Mouse (Mus musculus) neural tube, embryonic 11.5 days (tissue): ENCODE results near the gene Pappa. TPM values are rescaled to one million over a fixed set of nuclear protein-coding genes. Genes with fewer than 3 reads are reported as not detected.

Experiments used
- ATAC-seq: fragments of 200-750 bp; cut with Nextera tagmentation; 2 replicates; pipeline ENCODE4 v1.8.0; 2017; ENCODE audit warnings: moderate number of reproducible peaks, mild to moderate bottlenecking, moderate TSS enrichment, moderate library complexity; ENCODE audit not compliant: insufficient read depth, low FRiP score, low TSS enrichment
- DNase-seq: peaks from one replicate; pipeline ENCODE4 v3.0.0-alpha.2; 2015; ENCODE audit warnings: low spot score
- H3K27ac ChIP-seq: fragments of 300-500 bp; sonication (generic); 2 replicates; pipeline ENCODE4 v1.5.1; 2014; ENCODE audit warnings: low read depth, mild to moderate bottlenecking, low read length
- H3K27me3 ChIP-seq: fragments of 300-500 bp; sonication (generic); 2 replicates; pipeline ENCODE4 v1.6.1; 2014; ENCODE audit warnings: mild to moderate bottlenecking, low read length, mixed read lengths; ENCODE audit not compliant: control insufficient read depth, insufficient read depth
- H3K36me3 ChIP-seq: fragments of 300-500 bp; sonication (generic); 2 replicates; pipeline ENCODE4 v1.6.1; 2014; ENCODE audit warnings: mild to moderate bottlenecking, low read length, moderate library complexity, mixed read lengths; ENCODE audit not compliant: control insufficient read depth, insufficient read depth
- H3K4me1 ChIP-seq: fragments of 300-500 bp; sonication (generic); 2 replicates; pipeline ENCODE4 v1.6.1; 2014; ENCODE audit warnings: low read length, mixed read lengths; ENCODE audit not compliant: control insufficient read depth, insufficient read depth
- H3K4me2 ChIP-seq: fragments of 300-500 bp; sonication (generic); 2 replicates; pipeline ENCODE4 v1.6.1; 2014; ENCODE audit warnings: low read depth, mild to moderate bottlenecking, moderate library complexity
- H3K4me3 ChIP-seq: fragments of 300-500 bp; sonication (generic); 2 replicates; pipeline ENCODE4 v1.5.1; 2014; ENCODE audit warnings: low read depth, low read length
- H3K9ac ChIP-seq: fragments of 300-500 bp; sonication (generic); 2 replicates; pipeline ENCODE4 v1.6.1; 2014; ENCODE audit warnings: mild to moderate bottlenecking, low read length
- H3K9me3 ChIP-seq: fragments of 300-500 bp; sonication (generic); 2 replicates; pipeline ENCODE4 v1.6.1; 2016; ENCODE audit warnings: low read length; ENCODE audit not compliant: control insufficient read depth
- WGBS: fragments of 180-500 bp; shearing (Covaris S2); extraction: QIAGEN DNeasy Blood & Tissue Kit; methylation state at CpG from one replicate; pipeline ENCODE4 v1.1.7; 2014; 5-methylcytosine and 5-hydroxymethylcytosine counted together
- polyA plus RNA-seq: library from polyadenylated mRNA; unstranded; fragments of >200 nt; fragmentation: Nextera tagmentation; extraction: Ambion mirVana; gene quantifications from 2 replicates; pipeline ENCODE4 v1.2.1, GENCODE M21; 2014

Pappa gene
- polyA plus RNA-seq, 1 experiment from 2014 or later = 0.78 TPM

DNA sequence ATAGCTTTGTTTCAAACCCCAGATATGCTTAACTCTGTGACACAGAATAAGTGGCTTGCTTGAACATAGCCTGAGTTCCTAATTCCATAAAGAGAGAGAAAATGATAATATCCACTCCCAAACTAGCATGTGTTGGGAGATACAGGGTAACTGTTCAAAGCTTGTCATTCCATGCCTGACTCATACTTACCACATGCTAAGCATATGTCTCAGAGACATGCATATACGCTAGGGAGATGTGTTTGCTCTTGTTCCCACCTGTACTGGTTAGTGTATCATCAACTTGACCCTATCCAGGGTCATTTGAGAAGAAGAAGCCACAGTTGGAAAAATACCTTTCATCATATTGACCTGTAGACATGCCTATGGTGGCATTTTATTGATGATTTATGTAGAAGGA is 63.7 kb downstream of the Pappa start:
- no peaks in the 10 kb centered on the region for H3K9me3 ChIP-seq
- no peak overlapping the region for H3K4me2 ChIP-seq
- ATAC-seq (no peak), DNase-seq (no peak)
- 87% methylated on average over 1 of the region's 1 CpGs for WGBS
- no peaks in the 10 kb centered on the region for H3K27me3 ChIP-seq
- H3K4me1 ChIP-seq = no peaks in the 10 kb centered on the region
- no peak overlapping the region for H3K27ac ChIP-seq
- no peak overlapping the region for H3K9ac ChIP-seq
- H3K36me3 ChIP-seq = no peaks in the 10 kb centered on the region
- H3K4me3 ChIP-seq = no peak overlapping the region

DNA sequence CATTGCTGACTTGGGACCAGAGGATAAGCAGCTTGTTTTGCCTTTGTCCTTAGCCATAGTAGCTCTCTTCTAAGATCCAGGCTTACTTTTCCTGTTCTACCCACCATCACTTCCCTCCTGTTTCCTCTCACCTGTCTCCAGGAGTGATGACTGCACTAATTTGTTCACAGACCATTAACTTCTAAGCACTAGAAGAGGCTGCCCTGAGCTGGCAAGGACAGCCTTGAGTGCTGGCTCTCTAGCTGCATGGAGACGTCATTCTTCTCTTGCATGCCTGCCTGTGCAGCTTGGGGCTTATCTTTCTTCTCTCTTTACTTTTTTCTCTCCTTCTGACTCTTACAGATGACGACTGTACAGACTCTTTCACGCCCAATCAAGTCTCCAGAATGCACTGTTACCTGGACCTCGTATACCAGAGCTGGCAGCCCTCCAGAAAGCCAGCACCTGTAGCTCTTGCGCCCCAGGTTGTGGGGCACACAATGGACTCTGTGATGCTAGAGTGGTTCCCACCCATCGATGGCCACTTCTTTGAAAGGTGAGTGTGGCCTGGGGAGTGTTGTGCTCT is 65.0 kb downstream of the Pappa start:
- Histone ChIP-seq H3K9ac (no peak overlapping the region), H3K36me3 (no peaks in the 10 kb centered on the region), H3K27ac (no peak overlapping the region), H3K9me3 (no peaks in the 10 kb centered on the region), H3K27me3 (no peaks in the 10 kb centered on the region), H3K4me3 (no peak overlapping the region), H3K4me2 (no peak overlapping the region), H3K4me1 (no peaks in the 10 kb centered on the region)
- ATAC-seq = no peak
- DNase-seq = no peak
- WGBS = 84% methylated on average over 6 of the region's 6 CpGs

DNA sequence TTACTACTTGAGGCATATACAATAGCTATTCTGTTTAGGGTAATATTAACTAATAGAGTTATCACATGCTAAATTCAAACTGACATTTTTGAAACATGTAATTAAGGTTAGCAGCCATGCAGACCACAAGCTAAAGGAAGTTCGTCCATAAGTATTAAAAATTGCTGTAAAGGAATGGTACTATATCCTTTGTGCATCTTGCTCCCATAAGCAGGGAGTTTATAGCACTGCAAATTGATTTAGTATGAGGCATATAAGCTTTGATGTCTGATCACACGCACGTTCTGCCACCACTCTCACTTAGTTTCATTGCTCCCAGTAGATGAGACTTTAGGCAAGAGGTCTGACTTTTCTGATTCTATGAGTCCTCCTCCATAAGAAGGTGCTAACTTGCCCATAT is 68.8 kb downstream of the Pappa start:
- DNase-seq = no peak
- H3K4me3 ChIP-seq = no peak overlapping the region
- no peaks in the 10 kb centered on the region for H3K27me3 ChIP-seq
- ATAC-seq = no peak
- H3K36me3 ChIP-seq = no peaks in the 10 kb centered on the region
- H3K4me1 ChIP-seq = no peaks in the 10 kb centered on the region
- no peak overlapping the region for H3K4me2 ChIP-seq
- WGBS = 61% methylated on average over 3 of the region's 3 CpGs
- H3K9ac ChIP-seq = no peak overlapping the region
- H3K27ac ChIP-seq = no peak overlapping the region
- no peaks in the 10 kb centered on the region for H3K9me3 ChIP-seq

DNA sequence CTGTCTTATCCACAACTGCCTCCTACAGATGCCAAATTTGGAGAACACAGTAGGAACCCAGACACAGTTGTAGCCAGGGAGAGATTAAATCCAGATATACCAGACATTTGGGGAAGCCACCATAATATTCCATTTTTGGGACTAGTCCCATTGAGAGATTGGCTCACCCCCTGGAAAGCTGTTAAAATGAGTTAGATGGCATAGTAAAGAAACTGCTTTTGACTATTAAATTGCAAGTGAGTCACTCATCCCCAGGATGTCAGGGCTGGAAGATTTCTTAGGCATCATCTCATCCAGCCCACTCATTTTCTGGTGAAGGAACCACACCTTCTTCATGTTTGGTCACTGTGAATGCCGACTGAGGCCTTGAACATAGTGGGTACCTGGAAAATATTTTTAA is 72.0 kb downstream of the Pappa start:
- 89% methylated on average over 1 of the region's 1 CpGs for WGBS
- Histone ChIP-seq H3K27ac (no peak overlapping the region), H3K4me2 (no peak overlapping the region), H3K4me1 (no peaks in the 10 kb centered on the region), H3K9ac (no peak overlapping the region), H3K27me3 (no peaks in the 10 kb centered on the region), H3K4me3 (no peak overlapping the region), H3K9me3 (no peaks in the 10 kb centered on the region), H3K36me3 (no peaks in the 10 kb centered on the region)
- no peak for DNase-seq
- ATAC-seq = no peak

DNA sequence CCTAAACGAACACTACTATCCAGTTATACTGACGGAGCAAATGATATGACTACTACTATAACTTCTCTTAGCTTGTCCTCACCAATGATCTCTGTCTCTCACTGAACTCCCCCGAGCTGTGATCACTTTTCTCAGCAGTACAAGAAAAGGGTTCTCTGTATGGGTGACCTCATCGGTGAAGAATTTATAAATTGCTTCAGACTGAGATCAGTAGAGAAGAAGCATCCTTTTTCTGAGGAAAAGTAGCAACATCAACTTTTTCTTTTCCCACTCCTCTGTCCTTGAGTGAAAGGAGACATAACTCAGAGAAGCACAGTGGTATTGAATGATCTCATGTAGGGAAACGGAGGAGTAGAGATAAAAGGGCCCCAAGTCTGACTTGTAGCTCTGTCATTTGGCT is 79.7 kb downstream of the Pappa start:
- 87% methylated on average over 5 of the region's 5 CpGs for WGBS

DNA sequence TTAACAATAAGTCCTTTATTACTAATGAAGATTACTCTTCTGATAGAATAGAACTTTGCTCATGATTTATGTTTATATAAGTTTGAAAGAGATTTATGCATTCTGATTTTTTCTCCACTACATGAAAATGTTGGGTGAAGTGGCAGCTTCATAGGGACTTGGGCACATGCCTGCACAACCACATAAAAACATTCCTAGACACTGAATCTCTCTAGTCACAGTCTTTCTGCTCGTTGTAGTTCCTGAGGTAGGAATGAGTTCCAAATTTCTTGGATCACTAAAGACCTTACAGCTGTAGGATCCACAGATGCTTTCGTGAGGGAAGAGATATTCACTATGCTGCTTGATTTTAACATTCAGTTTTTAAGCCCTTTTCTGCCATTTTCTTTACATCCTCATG is 81.5 kb downstream of the Pappa start:
- no peak for ATAC-seq
- Histone ChIP-seq H3K4me3 (no peak overlapping the region), H3K9ac (no peak overlapping the region), H3K4me1 (no peaks in the 10 kb centered on the region), H3K27me3 (no peaks in the 10 kb centered on the region), H3K36me3 (no peaks in the 10 kb centered on the region), H3K4me2 (no peak overlapping the region), H3K9me3 (no peaks in the 10 kb centered on the region), H3K27ac (no peak overlapping the region)
- 84% methylated on average over 2 of the region's 2 CpGs for WGBS
- DNase-seq = no peak

More for the DNA sequence above, 79.7 kb downstream of the Pappa start:
- ATAC-seq = no peak
- H3K36me3 ChIP-seq = no peaks in the 10 kb centered on the region
- H3K9me3 ChIP-seq = no peaks in the 10 kb centered on the region
- H3K27me3 ChIP-seq = no peaks in the 10 kb centered on the region
- no peak for DNase-seq
- H3K27ac ChIP-seq = no peak overlapping the region
- no peaks in the 10 kb centered on the region for H3K4me1 ChIP-seq
- no peak overlapping the region for H3K4me3 ChIP-seq
- no peak overlapping the region for H3K4me2 ChIP-seq
- no peak overlapping the region for H3K9ac ChIP-seq

DNA sequence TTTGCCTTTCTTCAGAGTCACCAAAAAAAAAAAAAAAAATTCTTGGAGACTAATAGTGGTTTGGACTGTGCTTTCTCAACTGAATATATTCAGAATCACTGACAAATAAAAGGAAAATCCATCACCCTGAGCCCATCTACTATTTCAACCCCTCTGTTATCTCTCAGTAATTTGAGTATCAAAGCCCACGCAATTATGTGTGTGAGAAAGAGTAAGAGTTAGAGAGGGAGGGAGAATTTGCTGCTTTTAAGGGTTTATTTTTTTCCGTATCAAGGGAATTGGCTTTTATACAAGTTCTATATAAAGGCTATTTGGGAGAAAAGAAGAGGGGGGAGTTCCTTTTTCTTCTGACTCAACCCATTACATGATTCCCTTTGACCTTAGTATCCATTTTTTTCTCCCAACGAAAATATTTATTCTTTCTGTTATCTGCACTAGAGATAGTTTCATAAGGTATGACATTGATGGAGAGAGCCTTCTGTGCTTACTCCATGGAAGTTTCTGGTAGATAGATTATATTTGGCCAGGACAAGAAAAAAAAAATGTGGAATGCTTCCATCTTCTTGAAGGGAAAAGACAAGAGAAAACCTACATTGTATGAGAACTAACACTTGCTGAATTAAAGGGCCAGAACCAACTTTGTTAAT is 85.5 kb downstream of the Pappa start:
- H3K4me2 ChIP-seq = no peak overlapping the region
- no peak for ATAC-seq
- H3K27ac ChIP-seq = no peak overlapping the region
- no peaks in the 10 kb centered on the region for H3K27me3 ChIP-seq
- no peaks in the 10 kb centered on the region for H3K4me1 ChIP-seq
- H3K36me3 ChIP-seq = no peaks in the 10 kb centered on the region
- no peak overlapping the region for H3K9ac ChIP-seq
- DNase-seq = no peak
- 80% methylated on average over 3 of the region's 3 CpGs for WGBS
- H3K9me3 ChIP-seq = no peaks in the 10 kb centered on the region
- no peak overlapping the region for H3K4me3 ChIP-seq

DNA sequence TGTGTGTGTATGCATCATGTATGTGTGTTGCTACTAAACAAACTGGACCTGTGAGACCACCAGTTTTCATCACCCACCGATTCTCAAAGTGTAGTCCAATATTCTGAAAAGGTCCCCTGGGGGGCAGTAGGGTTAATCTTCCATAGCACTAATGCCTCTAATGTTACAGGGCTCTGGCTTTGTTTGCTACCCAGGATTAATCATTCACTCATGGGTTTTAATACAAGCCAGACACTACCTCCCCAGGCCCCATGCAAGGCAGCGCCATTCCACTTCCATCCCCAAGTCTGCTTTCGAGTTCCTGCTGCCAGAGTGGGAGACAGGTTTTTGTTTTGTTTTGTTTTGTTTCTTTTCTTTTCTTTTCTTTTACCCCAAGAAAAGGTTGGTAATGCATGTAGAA is 92.7 kb downstream of the Pappa start:
- ATAC-seq (no peak), DNase-seq (peak; percentile 12)
- H3K36me3 ChIP-seq = no peaks in the 10 kb centered on the region
- H3K4me3 ChIP-seq = no peak overlapping the region
- 29% methylated on average over 3 of the region's 3 CpGs for WGBS
- H3K4me2 ChIP-seq = no peak overlapping the region
- no peaks in the 10 kb centered on the region for H3K4me1 ChIP-seq
- H3K9ac ChIP-seq = no peak overlapping the region
- H3K9me3 ChIP-seq = no peaks in the 10 kb centered on the region
- H3K27me3 ChIP-seq = no peaks in the 10 kb centered on the region
- no peak overlapping the region for H3K27ac ChIP-seq

DNA sequence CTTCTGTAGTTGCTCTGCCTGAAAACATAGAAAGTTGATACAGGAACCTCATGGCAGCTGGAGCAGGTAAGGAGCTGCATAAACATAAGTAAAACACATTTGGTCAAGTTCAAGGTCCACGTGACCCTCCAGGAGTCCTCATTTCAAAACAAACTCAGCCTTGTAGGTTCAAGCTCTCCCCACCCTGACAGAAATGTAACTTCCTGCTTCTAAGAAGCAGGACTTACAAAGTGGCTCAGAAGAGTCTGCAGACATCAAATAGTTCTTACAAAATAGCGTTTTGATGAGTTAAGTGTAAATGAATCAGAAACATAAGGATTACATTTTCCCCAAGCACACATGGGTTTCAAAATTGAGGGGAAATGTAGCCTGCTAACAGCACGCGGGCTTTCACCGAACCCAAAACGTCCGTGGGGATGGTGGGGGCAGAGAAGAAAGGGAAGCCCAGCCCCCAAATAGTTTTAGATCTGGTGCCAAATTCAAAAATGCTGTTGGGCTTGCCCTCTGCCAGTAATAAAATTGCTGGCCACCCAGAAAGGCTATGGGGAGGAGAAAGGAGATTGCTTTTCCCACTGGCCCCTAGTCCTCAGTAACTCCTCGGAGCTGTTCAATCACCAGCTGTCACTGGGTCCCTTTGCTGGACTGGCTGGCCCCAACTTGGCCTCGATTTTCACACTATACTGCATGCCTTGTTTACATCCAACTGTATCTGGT is 93.8 kb downstream of the Pappa start:
- no peak for ATAC-seq
- Histone ChIP-seq H3K9ac (no peak overlapping the region), H3K9me3 (no peaks in the 10 kb centered on the region)

More for the DNA sequence above, 93.8 kb downstream of the Pappa start:
- H3K4me3 ChIP-seq = no peak overlapping the region
- H3K4me2 ChIP-seq = no peak overlapping the region
- DNase-seq = peak; percentile 16
- no peak overlapping the region for H3K27ac ChIP-seq
- no peaks in the 10 kb centered on the region for H3K4me1 ChIP-seq
- WGBS = 33% methylated on average over 9 of the region's 9 CpGs
- no peaks in the 10 kb centered on the region for H3K27me3 ChIP-seq
- no peaks in the 10 kb centered on the region for H3K36me3 ChIP-seq
